16 mouse cellular contexts compared by ENCODE assay signal in the genomic region with DNA sequence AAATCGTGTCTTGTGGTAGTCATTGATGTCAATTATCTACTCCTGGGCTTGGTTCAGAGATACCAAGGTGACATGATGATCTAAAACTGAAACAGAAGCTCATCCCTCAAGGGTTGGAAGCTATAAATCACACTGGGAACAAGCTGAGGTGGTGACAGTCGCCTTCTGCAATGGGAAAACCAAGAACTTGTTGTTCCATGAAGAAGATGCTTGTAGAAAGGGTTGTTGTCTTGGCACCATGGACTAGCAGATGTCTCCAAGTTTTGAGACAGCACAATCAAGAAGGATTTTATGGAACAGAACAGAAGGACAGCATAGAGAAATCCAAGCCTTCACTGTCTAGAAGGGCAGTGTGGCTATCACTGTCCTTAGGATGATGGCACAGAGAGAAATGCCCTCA.
"Had no signal": no experiment of that assay in that cellular context is flagged by ENCODE, and none has a peak within 500 bp of the region (broad histone marks: within the 10 kb centered on the region; RNA-seq: fewer than 3 reads in every experiment).

No protein-coding gene starts in this region.

- DNase-seq: gastrocnemius, postnatal 14 days; gastrocnemius, postnatal 36 days; heart, adult 11 months; heart, adult 2 months; heart, postnatal 14 days; heart, postnatal 36 days; kidney, adult 11 months; kidney, adult 2 months; kidney, adult 9 months; kidney, postnatal 14 days; kidney, postnatal 36 days; layer of hippocampus, postnatal 36 days; left cerebral cortex, postnatal 4 days had no signal

- ATAC-seq: hindbrain, postnatal 0 days; intestine, embryonic 16.5 days; liver, embryonic 12.5 days had no signal
